Mouse (Mus musculus) midbrain, embryonic 14.5 days (tissue): ENCODE results near the gene Pde8a. TPM values are rescaled to one million over a fixed set of nuclear protein-coding genes. Genes with fewer than 3 reads are reported as not detected.

Source experiments
- ATAC-seq: fragments of 200-750 bp; cut with Nextera tagmentation; 2 replicates; pipeline ENCODE4 v1.8.0; 2017; ENCODE audit warnings: moderate number of reproducible peaks, moderate library complexity; ENCODE audit not compliant: low FRiP score, low TSS enrichment
- DNase-seq: peaks from one replicate; pipeline ENCODE4 v3.0.0-alpha.2; 2015
- H3K27ac ChIP-seq: fragments of 300-500 bp; sonication (generic); replicated peaks from 2 replicates; pipeline ENCODE4 v1.5.1; 2014; ENCODE audit warnings: mild to moderate bottlenecking, low read depth, low read length, moderate library complexity
- H3K27me3 ChIP-seq: fragments of 300-500 bp; sonication (generic); 2 replicates; pipeline ENCODE4 v1.6.1; 2014; ENCODE audit warnings: low read length, control low read depth, mixed read lengths; ENCODE audit not compliant: control insufficient read depth, insufficient read depth
- H3K36me3 ChIP-seq: fragments of 300-500 bp; sonication (generic); 2 replicates; pipeline ENCODE4 v1.6.1; 2014; ENCODE audit warnings: low read length, control low read depth; ENCODE audit not compliant: control insufficient read depth, insufficient read depth
- H3K4me1 ChIP-seq: fragments of 300-500 bp; sonication (generic); 2 replicates; pipeline ENCODE4 v1.6.1; 2014; ENCODE audit warnings: mild to moderate bottlenecking, antibody characterized with exemption, low read length, control low read depth; ENCODE audit not compliant: control insufficient read depth, insufficient read depth
- H3K4me2 ChIP-seq: fragments of 300-500 bp; sonication (generic); 2 replicates; pipeline ENCODE4 v1.6.1; 2014; ENCODE audit warnings: mild to moderate bottlenecking, low read length, moderate library complexity
- H3K4me3 ChIP-seq: fragments of 300-500 bp; sonication (generic); replicated peaks from 2 replicates; pipeline ENCODE4 v1.5.1; 2014; ENCODE audit warnings: low read depth, low read length
- H3K9ac ChIP-seq: fragments of 300-500 bp; sonication (generic); replicated peaks from 2 replicates; pipeline ENCODE4 v1.6.1; 2014; ENCODE audit warnings: mild to moderate bottlenecking, low read length, moderate library complexity
- H3K9me3 ChIP-seq: fragments of 300-500 bp; sonication (generic); 2 replicates; pipeline ENCODE4 v1.6.1; 2016; ENCODE audit warnings: low read length, control low read depth, mixed read lengths; ENCODE audit not compliant: control insufficient read depth
- WGBS: fragments of 180-500 bp; shearing (Covaris S2); extraction: QIAGEN DNeasy Blood & Tissue Kit; methylation state at CpG from one replicate; pipeline ENCODE4 v1.1.7; 2014; 5-methylcytosine and 5-hydroxymethylcytosine counted together
- polyA plus RNA-seq: library from polyadenylated mRNA; unstranded; fragments of >200 nt; fragmentation: Nextera tagmentation; extraction: Ambion mirVana; gene quantifications from 2 replicates; pipeline ENCODE4 v1.2.1, GENCODE M21; 2014

Gene Pde8a
- polyA plus RNA-seq, 1 experiment from 2014 or later, result 2.4 TPM

DNA sequence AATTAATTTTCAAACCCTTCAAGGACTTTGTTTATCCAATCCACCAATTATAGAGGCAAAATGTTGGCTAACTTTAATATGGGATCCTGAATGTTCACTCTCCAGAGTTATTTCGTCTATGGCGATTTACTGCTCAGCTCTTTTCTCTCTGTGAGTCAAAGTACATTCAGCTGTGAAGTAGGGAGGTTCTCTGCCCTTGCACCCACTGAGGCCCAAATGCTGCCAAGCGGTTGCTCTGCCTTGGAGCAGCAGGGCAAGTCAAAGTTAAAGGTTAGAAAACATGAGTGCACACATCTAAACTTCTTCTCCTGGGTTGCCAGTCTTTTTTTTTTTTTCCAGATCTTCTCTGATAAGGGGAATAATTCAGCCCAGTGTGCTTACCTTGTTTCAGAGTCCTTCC, 43.4 kb downstream of the Pde8a start:
- DNase-seq (no peak), ATAC-seq (no peak)
- no peaks in the 10 kb centered on the region for H3K27me3 ChIP-seq
- H3K4me2 ChIP-seq, result no peak overlapping the region
- H3K36me3 ChIP-seq, result no peaks in the 10 kb centered on the region
- H3K9me3 ChIP-seq, result no peaks in the 10 kb centered on the region
- H3K9ac ChIP-seq, result no peak overlapping the region
- WGBS, result 93% methylated on average over 3 of the region's 3 CpGs
- H3K4me3 ChIP-seq, result no peak overlapping the region
- H3K27ac ChIP-seq, result no peak overlapping the region
- H3K4me1 ChIP-seq, result no peaks in the 10 kb centered on the region

GRCm38 (mm10) chr7:81261548-81261947, 48.2 kb downstream of the Pde8a start:
- no peaks in the 10 kb centered on the region for H3K9me3 ChIP-seq
- ATAC-seq (no peak), DNase-seq (no peak)
- H3K27ac ChIP-seq, result no peak overlapping the region
- H3K9ac ChIP-seq, result no peak overlapping the region
- WGBS, result 91% methylated on average over 7 of the region's 7 CpGs
- H3K27me3 ChIP-seq, result no peaks in the 10 kb centered on the region
- H3K4me2 ChIP-seq, result no peak overlapping the region
- H3K36me3 ChIP-seq, result no peaks in the 10 kb centered on the region
- H3K4me1 ChIP-seq, result no peaks in the 10 kb centered on the region
- no peak overlapping the region for H3K4me3 ChIP-seq

DNA sequence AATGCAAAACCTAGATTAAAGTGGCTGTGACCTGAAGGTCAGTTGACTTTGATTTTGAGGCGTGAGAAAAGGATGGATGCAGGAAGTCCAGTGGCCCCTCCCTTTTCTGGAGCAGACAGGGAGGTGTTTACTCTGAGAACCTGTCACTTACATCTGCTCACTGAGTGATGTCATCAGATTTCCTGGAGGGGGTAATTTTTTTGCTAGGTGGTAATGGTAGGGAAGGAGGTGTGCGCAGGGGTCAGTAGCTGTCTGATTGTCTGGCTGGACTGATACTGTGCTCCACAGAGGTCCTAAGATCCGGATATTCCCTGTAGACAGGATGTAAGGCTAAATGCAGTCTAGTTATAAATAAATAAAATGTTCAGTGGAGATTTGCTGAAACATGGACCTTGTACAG, 59.5 kb downstream of the Pde8a start:
- Histone ChIP-seq H3K36me3 (no peaks in the 10 kb centered on the region), H3K9me3 (no peaks in the 10 kb centered on the region), H3K27me3 (no peaks in the 10 kb centered on the region), H3K4me1 (no peaks in the 10 kb centered on the region), H3K4me3 (no peak overlapping the region), H3K27ac (no peak overlapping the region), H3K9ac (no peak overlapping the region), H3K4me2 (no peak overlapping the region)
- WGBS, result 84% methylated on average over 3 of the region's 3 CpGs
- ATAC-seq (no peak), DNase-seq (no peak)

GRCm38 (mm10) chr7:81278966-81279365, 65.6 kb downstream of the Pde8a start:
- no peaks in the 10 kb centered on the region for H3K9me3 ChIP-seq
- 85% methylated on average over 6 of the region's 6 CpGs for WGBS
- no peak overlapping the region for H3K4me2 ChIP-seq
- H3K4me3 ChIP-seq, result no peak overlapping the region
- H3K27ac ChIP-seq, result no peak overlapping the region
- H3K4me1 ChIP-seq, result no peaks in the 10 kb centered on the region
- H3K9ac ChIP-seq, result no peak overlapping the region
- no peaks in the 10 kb centered on the region for H3K36me3 ChIP-seq
- ATAC-seq (no peak), DNase-seq (no peak)
- H3K27me3 ChIP-seq, result no peaks in the 10 kb centered on the region

GRCm38 (mm10) chr7:81281240-81281639, 67.8 kb downstream of the Pde8a start:
- no peak overlapping the region for H3K27ac ChIP-seq
- no peak for DNase-seq
- no peak overlapping the region for H3K4me3 ChIP-seq
- H3K4me1 ChIP-seq, result no peaks in the 10 kb centered on the region
- ATAC-seq, result no peak
- no peaks in the 10 kb centered on the region for H3K27me3 ChIP-seq
- no peaks in the 10 kb centered on the region for H3K36me3 ChIP-seq
- H3K4me2 ChIP-seq, result no peak overlapping the region
- 100% methylated on average over 1 of the region's 1 CpGs for WGBS
- H3K9me3 ChIP-seq, result no peaks in the 10 kb centered on the region
- H3K9ac ChIP-seq, result no peak overlapping the region

GRCm38 (mm10) chr7:81286456-81286855, 73.1 kb downstream of the Pde8a start:
- ATAC-seq, result no peak
- Histone ChIP-seq H3K4me3 (no peak overlapping the region), H3K9me3 (no peaks in the 10 kb centered on the region), H3K27ac (no peak overlapping the region), H3K27me3 (no peaks in the 10 kb centered on the region), H3K9ac (no peak overlapping the region), H3K4me1 (no peaks in the 10 kb centered on the region), H3K36me3 (no peaks in the 10 kb centered on the region), H3K4me2 (no peak overlapping the region)
- DNase-seq, result no peak
- WGBS, result 35% methylated on average over 7 of the region's 7 CpGs

DNA sequence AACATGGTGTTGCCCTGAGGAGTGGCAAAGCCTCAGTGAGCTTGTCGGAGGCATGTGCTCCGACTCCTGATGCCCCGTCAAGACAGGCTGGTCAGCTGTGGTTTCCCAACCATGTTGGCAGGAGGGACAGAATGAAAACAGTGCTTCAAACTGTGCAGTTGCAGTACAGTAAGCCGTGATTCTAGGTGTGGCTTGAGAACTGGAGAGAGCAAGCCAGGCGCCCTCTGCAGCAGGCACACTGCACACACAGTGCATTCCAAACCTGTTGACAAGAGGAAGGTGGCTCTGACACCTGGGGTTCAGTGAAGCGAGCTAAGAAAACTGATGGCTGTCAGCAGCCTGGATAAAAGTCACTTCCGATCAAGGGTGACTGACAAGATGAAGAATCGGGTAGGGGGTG, 73.5 kb downstream of the Pde8a start:
- no peak for ATAC-seq
- H3K27ac ChIP-seq, result no peak overlapping the region
- H3K4me2 ChIP-seq, result no peak overlapping the region
- no peak overlapping the region for H3K9ac ChIP-seq
- WGBS, result 56% methylated on average over 8 of the region's 8 CpGs
- no peak for DNase-seq
- no peaks in the 10 kb centered on the region for H3K4me1 ChIP-seq
- H3K4me3 ChIP-seq, result no peak overlapping the region
- H3K36me3 ChIP-seq, result no peaks in the 10 kb centered on the region
- no peaks in the 10 kb centered on the region for H3K27me3 ChIP-seq
- no peaks in the 10 kb centered on the region for H3K9me3 ChIP-seq

- Histone ChIP-seq H3K36me3 (no peaks in the 10 kb centered on the region), H3K9me3 (no peaks in the 10 kb centered on the region), H3K27me3 (no peaks in the 10 kb centered on the region), H3K27ac (no peak overlapping the region), H3K9ac (no peak overlapping the region), H3K4me3 (no peak overlapping the region), H3K4me1 (no peaks in the 10 kb centered on the region), H3K4me2 (no peak overlapping the region)
- DNase-seq (no peak), ATAC-seq (no peak)
- WGBS, result 94% methylated on average over 2 of the region's 2 CpGs
Observed at GRCm38 (mm10) chr7:81295169-81295568, 81.8 kb downstream of the Pde8a start.

- no peaks in the 10 kb centered on the region for H3K4me1 ChIP-seq
- ATAC-seq, result no peak
- no peak overlapping the region for H3K27ac ChIP-seq
- no peak overlapping the region for H3K9ac ChIP-seq
- H3K4me3 ChIP-seq, result no peak overlapping the region
- H3K9me3 ChIP-seq, result no peaks in the 10 kb centered on the region
- no peaks in the 10 kb centered on the region for H3K27me3 ChIP-seq
- H3K4me2 ChIP-seq, result no peak overlapping the region
- DNase-seq, result no peak
- H3K36me3 ChIP-seq, result no peaks in the 10 kb centered on the region
- WGBS, result 39% methylated on average over 6 of the region's 6 CpGs
Observed at GRCm38 (mm10) chr7:81298206-81298605, 84.8 kb downstream of the Pde8a start.
